Mouse (Mus musculus) embryonic stem cell, embryonic (primary cell): ENCODE measurements around the gene Ube2c.

ENCODE experiments used
- CTCF ChIA-PET, 4 experiments: fragments of 300-600 bp in 2 of 4; fragments of 350-600 bp in 2 of 4; sonication (Branson Sonifier 250); formaldehyde crosslinking; loops; one replicate each; lab custom pipeline; 2022; ENCODE audit warnings: inconsistent platforms in 2 of 4; lab: Charles Lee
- POLR2A ChIA-PET, 4 experiments: fragments of 300-600 bp in 2 of 4; fragments of 350-600 bp in 2 of 4; sonication (Branson Sonifier 250); formaldehyde crosslinking; loops; one replicate each; lab custom pipeline; 2022; ENCODE audit warnings: antibody characterized with exemption in 4 of 4, inconsistent platforms in 1 of 4; lab: Charles Lee

The Ube2c gene

DNA sequence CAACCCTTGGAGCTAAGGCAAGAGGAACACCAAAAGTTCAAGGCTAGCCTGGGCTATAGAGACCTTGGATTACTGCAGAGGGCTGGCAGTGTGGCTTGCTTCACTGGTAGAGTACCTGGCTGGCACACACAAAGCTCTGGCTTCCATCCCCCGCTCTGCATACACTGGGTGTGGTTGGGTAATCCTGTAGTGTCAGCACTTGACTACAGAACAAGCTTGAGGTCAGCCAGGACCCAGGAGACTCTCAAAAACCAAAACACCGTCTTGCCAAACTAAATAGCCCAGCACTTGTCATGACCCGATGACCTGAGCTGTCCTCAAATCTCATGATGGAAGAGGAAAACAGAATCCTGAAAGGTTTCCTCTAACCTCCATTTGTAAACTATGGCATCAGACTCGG, 20.8 kb downstream of the Ube2c start:
- CTCF ChIA-PET = interaction anchor here in 2 of 4 experiments (0.5 to 1.7 kb wide), 3 partner anchors 8 to 75 kb away, joined by 4 to 5 read pairs (median 4); no protein-coding TSS in a partner anchor
- POLR2A ChIA-PET = interaction anchor here in 2 of 4 experiments (1.7 to 24.1 kb wide), 8 partner anchors 11 to 45 kb away, joined by 4 to 694 read pairs (median 156); partner anchors contain the start of genes Acot8 (in 2 of the 2), Ctsa (in 2 of the 2), Neurl2 (in 2 of the 2) and Zswim1 (in 2 of the 2)

DNA sequence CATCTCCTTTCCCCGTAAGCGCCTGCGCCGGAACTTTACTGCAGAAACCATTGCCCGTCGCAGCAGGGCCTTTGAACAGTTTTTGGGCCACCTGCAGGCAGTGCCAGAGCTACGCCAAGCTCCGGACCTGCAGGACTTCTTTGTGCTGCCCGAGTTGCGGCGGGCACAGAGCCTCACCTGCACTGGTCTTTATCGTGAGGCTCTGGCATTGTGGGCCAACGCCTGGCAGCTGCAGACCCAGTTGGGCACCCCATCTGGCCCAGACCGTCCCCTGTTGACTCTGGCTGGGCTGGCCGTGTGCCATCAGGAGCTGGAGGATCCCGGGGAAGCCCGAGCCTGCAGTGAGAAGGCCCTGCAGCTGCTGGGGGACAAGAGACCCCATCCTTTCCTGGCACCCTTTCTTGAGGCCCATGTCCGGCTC, 22.2 kb downstream of the Ube2c start:
- CTCF ChIA-PET = interaction anchor here in 3 of 4 experiments (0.5 to 6.8 kb wide), 13 partner anchors 7 to 375 kb away, joined by 3 to 91 read pairs (median 4); partner anchors contain the start of genes Snx21 (in 2 of the 3), Acot8 (in 1 of the 3), Zswim1 (in 1 of the 3) and Zswim3 (in 1 of the 3)
- POLR2A ChIA-PET = interaction anchor here in 3 of 4 experiments (1.0 to 24.1 kb wide), 16 partner anchors 7 to 122 kb away, joined by 3 to 694 read pairs (median 16); partner anchors contain the start of genes Acot8 (in 2 of the 3), Zswim1 (in 2 of the 3), Zswim3 (in 2 of the 3) and Ctsa (in 1 of the 3)

DNA sequence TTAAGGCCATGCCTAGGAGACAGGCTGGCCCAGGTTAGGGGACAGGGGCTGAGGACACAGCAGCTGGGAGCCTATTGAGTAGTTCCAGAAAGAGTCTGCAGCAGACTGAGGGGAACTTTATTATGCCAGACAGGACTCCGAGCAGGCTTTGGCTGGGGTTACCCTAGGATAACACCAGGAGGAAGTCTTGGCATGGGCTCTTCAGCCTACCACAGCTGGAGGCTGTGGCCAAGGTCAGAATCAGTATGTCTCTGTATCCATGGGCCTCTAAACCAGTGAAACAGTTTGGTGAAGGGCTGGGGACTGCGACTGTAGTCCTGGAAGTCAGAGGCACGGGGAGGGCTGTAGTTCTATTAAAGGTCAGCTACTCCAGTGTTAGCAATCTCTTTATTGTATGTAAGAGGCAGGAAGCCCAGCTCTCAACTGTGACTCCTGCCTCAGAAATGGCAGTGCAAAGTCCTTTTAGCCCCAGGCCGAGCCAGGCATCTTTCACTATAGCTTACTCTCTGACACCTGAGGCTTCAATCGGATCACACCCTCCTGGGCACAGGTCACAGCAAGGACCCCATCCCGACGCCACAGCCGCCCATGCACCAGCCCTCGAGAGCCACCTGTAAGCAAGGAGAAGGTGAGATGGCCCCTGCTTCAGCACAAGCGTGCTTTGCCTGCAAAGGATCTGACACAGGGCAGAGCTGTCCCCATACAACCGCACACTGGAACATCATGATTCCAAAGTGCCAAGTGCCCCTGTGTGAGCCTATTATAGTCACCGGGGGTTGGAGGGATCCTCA, 22.9 kb downstream of the Ube2c start:
- ChIA-PET POLR2A (interaction anchor here in 3 of 4 experiments (0.6 to 24.1 kb wide), 42 partner anchors 8 to 1066 kb away, joined by 3 to 694 read pairs (median 8); partner anchors contain the start of genes Acot8 (in 3 of the 3), Snx21 (in 3 of the 3), Ube2c (in 3 of the 3) and Zswim1 (in 3 of the 3)), CTCF (interaction anchor here (0.6 to 6.8 kb wide), 60 partner anchors 8 to 508 kb away, joined by 3 to 91 read pairs (median 6); partner anchors contain the start of genes Acot8 (in 4 of the 4), Zswim1 (in 4 of the 4), Zswim3 (in 4 of the 4) and Snx21 (in 3 of the 4))

DNA sequence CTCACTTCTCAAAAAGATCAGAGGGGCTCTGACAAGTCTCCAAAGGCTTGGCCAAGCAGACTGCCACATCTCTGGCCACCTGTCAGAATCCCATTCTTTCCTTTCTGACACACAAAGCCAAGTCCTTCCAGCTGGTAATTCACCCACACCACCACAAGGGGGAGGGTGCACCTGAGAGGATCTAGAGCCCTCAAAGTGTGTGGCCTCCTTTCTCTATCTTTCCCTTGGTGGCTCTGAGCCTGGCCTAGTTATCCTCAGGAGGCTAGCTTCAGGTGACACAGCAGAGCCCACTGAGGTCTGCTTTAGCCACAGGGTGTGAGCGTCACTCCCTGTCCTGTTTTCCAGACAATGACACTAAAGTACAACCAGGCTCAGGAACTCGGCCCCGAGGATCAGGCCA, 23.5 kb downstream of the Ube2c start:
- ChIA-PET POLR2A (interaction anchor here (0.5 to 24.1 kb wide), 59 partner anchors 8 to 1730 kb away, joined by 3 to 694 read pairs (median 5); partner anchors contain the start of genes Acot8 (in 4 of the 4), Zswim3 (in 4 of the 4), Snx21 (in 3 of the 4) and Ube2c (in 3 of the 4)), CTCF (interaction anchor here (0.6 to 6.8 kb wide), 90 partner anchors 8 to 507 kb away, joined by 3 to 91 read pairs (median 5); partner anchors contain the start of genes Acot8 (in 4 of the 4), Zswim1 (in 4 of the 4), Zswim3 (in 4 of the 4) and Ctsa (in 3 of the 4))

DNA sequence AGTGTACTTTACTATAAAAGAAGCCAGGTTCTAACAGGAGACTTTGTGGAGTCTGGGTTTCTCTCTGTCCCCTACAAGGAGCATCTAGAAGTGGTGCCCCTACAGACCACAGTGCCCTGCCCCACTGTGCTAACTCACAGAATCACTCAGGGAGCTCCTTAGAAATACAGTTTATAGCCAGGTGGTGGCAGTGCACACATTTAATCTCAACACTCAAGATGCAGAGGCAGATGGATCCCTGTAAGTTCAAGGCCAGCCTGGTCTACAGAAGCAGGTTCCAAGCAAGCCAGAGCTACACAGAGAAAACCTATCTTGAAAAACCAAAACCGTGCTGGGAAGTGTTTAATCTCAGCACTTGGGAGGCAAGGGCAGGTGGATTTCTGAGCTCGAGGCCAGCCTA, 24.1 kb downstream of the Ube2c start:
- ChIA-PET CTCF (interaction anchor here (0.5 to 6.8 kb wide), 114 partner anchors 8 to 1600 kb away, joined by 3 to 91 read pairs (median 5); partner anchors contain the start of genes Acot8 (in 4 of the 4), Snx21 (in 4 of the 4), Zswim1 (in 4 of the 4) and Zswim3 (in 4 of the 4)), POLR2A (interaction anchor here (0.5 to 24.1 kb wide), 70 partner anchors 8 to 1729 kb away, joined by 3 to 694 read pairs (median 5); partner anchors contain the start of genes Acot8 (in 4 of the 4), Zswim3 (in 4 of the 4), Snx21 (in 3 of the 4) and Ube2c (in 3 of the 4))

DNA sequence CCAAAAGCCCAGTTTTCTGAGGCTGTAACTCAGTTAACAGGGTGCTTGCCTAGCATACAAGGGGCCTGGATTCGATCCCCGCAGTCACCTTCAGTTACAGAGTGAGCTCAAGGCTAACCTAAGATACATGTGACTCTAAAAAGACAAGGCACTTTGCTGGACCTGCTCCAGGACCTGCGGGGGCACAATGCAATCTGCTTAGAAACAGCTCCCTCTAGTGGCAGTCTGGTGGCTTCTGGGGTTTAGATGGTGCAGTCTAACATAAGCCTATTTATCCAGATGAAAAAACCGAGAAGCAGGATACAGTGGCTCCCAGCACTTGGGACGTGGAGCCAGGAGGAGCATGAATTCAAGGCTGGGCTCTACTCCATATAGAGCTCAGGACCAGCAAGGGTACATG, 24.6 kb downstream of the Ube2c start:
- CTCF ChIA-PET = interaction anchor here (0.5 to 6.8 kb wide), 101 partner anchors 9 to 1599 kb away, joined by 3 to 91 read pairs (median 5); partner anchors contain the start of genes Acot8 (in 4 of the 4), Snx21 (in 4 of the 4), Zswim3 (in 4 of the 4) and Ctsa (in 3 of the 4)
- POLR2A ChIA-PET = interaction anchor here (0.6 to 24.1 kb wide), 64 partner anchors 9 to 271 kb away, joined by 3 to 694 read pairs (median 5); partner anchors contain the start of genes Acot8 (in 4 of the 4), Zswim3 (in 4 of the 4), Snx21 (in 3 of the 4) and Ube2c (in 3 of the 4)

DNA sequence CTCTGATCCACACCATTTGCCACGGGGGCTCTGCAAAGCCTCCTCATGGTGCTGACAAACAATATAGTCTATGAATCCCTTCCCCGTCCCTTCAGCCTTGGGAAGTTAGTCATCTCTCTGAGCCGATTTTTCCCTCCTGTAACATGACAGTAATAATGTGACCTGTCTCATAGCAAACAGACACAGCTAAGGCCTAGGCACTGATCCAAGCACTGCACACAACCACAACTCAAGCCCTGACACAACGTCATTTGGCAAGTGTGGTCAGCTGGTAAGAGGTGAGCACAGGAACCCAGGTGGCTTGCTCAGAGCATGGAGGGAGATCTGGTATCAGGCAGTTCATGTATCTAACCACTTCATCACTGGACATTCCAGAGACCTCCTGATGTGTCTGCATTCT, 26.2 kb downstream of the Ube2c start:
- ChIA-PET CTCF (interaction anchor here (0.6 to 6.8 kb wide), 6 partner anchors 9 to 81 kb away, joined by 3 to 91 read pairs (median 14); partner anchors contain the start of genes Snx21 (in 3 of the 4), Acot8 (in 1 of the 4) and Zswim3 (in 1 of the 4)), POLR2A (interaction anchor here in 3 of 4 experiments (0.9 to 24.1 kb wide), 11 partner anchors 8 to 49 kb away, joined by 3 to 694 read pairs (median 42); partner anchors contain the start of genes Acot8 (in 3 of the 3), Zswim3 (in 3 of the 3), Ube2c (in 2 of the 3) and Zswim1 (in 2 of the 3))

DNA sequence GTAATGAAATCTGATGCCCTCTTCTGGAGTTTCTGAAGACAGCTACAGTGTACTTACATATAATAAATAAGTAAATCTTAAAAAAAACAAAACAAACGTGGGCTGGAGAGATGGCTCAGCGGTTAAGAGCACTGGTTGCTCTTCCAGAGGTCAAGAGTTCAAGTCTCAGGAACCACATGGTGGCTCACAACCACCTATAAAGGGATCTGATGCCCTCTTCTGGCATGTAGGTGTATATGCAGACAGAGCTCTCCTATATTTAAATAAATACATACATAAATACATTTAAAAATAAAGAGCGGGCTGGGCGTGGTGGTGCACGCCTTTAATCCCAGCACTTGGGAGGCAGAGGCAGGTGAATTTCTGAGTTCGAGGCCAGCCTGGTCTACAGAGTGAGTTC, 28.9 kb downstream of the Ube2c start:
- POLR2A ChIA-PET = interaction anchor here in 3 of 4 experiments (0.6 to 24.1 kb wide), 19 partner anchors 9 to 258 kb away, joined by 3 to 694 read pairs (median 5); partner anchors contain the start of genes Snx21 (in 2 of the 3), Zswim1 (in 2 of the 3), Ctsa (in 1 of the 3) and Pltp (in 1 of the 3)
- CTCF ChIA-PET = interaction anchor here in 3 of 4 experiments (0.6 to 1.5 kb wide), 22 partner anchors 8 to 1328 kb away, joined by 3 to 9 read pairs (median 4); partner anchors contain the start of genes Zswim1 (in 2 of the 3), Snx21 (in 1 of the 3) and Ube2c (in 1 of the 3)

DNA sequence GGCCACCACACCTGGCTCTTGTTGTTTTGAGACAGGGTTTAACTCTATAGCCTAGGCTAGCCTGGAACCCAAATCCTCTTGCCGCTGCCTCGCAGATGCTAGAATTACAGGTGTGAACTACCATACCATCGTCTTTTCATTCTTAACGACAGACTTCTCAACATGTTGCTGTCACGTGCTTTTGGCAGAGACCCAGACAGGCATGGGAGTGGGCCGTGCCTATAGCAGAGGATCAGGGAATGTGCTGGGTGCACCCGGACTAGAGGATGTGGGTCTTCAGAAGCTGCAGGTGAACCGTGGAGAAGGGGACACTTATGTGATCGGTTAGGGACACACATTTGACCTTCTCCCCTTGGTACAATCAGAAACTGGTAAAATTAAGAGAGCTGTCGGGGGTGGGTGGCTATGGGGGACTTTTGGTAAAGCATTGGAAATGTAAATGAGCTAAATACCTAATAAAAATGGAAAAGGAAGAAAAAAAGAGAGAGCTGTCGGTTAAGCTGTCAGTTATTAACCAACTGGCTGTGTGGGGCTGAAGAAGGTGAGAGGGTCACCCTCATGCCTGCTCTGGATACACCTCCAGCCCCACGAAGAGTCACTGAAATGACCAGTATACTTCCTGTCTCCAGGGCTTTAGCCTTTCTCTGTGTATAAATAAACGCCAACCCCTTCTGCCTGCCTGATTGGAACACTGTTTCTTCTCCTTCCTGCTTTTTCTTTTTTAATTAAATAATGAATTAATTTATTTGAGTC, 30.7 kb downstream of the Ube2c start:
- CTCF ChIA-PET = interaction anchor here in 1 of 4 experiments (0.6 to 0.8 kb wide), 2 partner anchors 12 to 237 kb away, joined by 3 read pairs; no protein-coding TSS in a partner anchor
- POLR2A ChIA-PET = interaction anchor here in 3 of 4 experiments (0.9 to 24.1 kb wide), 12 partner anchors 8 to 59 kb away, joined by 3 to 694 read pairs (median 5); partner anchors contain the start of genes Ctsa (in 2 of the 3), Snx21 (in 2 of the 3), Spata25 (in 2 of the 3) and Zswim1 (in 2 of the 3)

DNA sequence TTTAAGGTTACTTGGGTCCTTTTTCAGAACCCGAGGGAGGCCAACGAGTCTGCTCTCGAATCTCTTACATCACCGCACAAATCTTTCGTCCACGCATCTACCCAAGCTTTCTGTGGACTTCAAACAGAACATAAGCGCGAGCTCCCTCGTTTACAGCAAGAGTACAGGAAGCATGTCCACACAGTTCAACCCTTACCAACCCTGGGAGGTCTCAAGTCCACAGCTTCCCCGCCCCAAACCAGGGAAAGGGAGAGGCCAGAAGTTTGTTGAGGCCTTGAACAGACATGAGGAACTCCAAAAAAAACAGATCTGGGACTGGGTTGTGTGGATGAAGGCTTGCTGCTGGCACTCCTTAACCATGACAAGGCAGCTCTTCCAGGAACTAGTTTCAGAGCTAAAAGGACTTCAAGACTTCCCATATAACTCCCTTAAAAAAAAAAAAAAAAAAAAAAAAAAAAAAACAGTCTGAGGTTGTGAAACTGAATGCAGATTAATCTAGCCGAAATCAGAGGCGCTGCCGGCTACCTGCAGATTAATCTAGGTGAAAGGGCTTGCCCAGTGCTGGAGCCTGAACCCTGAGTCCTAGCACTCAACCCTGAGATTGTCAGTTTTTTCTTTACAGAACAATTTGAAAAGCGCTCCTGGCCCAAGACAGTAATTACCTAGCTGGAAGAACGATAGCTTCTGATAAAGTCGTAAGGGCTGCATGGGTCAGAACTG, 33.7 kb downstream of the Ube2c start:
- CTCF ChIA-PET = interaction anchor here (0.6 to 6.8 kb wide), 10 partner anchors 9 to 1275 kb away, joined by 3 to 68 read pairs (median 6); partner anchors contain the start of genes Wfdc10 (in 1 of the 4) and Wfdc9 (in 1 of the 4)
- POLR2A ChIA-PET = interaction anchor here in 3 of 4 experiments (0.6 to 24.1 kb wide), 38 partner anchors 9 to 343 kb away, joined by 3 to 694 read pairs (median 16); partner anchors contain the start of genes Ctsa (in 3 of the 3), Neurl2 (in 3 of the 3), Zswim1 (in 3 of the 3) and Pcif1 (in 2 of the 3)

DNA sequence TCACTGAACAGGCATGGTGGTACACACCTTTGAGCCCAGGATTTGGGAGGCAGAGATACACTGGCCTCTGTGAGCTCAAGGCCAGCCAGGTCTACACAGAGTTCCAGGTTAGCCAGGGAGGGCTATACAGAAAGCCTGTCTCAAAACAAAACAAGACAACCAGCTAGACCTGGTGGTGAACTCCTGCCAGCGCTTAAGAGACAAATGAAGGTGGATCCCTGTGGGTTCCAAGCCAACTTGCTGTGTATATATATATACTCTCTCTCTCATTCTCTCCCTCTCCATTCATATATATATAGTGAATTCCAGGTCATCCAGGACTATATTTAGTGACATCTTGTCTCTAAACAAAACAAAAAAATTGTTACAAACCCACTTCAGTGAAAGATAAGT, 34.2 kb downstream of the Ube2c start:
- CTCF ChIA-PET = interaction anchor here (0.6 to 6.8 kb wide), 9 partner anchors 10 to 148 kb away, joined by 3 to 68 read pairs (median 10); partner anchors contain the start of genes Wfdc10 (in 1 of the 4), Wfdc9 (in 1 of the 4) and Zswim1 (in 1 of the 4)
- POLR2A ChIA-PET = interaction anchor here (0.8 to 24.1 kb wide), 52 partner anchors 10 to 1762 kb away, joined by 3 to 694 read pairs (median 9); partner anchors contain the start of genes Ctsa (in 3 of the 4), Neurl2 (in 3 of the 4), Zswim1 (in 3 of the 4) and Gm20458 (in 2 of the 4)

DNA sequence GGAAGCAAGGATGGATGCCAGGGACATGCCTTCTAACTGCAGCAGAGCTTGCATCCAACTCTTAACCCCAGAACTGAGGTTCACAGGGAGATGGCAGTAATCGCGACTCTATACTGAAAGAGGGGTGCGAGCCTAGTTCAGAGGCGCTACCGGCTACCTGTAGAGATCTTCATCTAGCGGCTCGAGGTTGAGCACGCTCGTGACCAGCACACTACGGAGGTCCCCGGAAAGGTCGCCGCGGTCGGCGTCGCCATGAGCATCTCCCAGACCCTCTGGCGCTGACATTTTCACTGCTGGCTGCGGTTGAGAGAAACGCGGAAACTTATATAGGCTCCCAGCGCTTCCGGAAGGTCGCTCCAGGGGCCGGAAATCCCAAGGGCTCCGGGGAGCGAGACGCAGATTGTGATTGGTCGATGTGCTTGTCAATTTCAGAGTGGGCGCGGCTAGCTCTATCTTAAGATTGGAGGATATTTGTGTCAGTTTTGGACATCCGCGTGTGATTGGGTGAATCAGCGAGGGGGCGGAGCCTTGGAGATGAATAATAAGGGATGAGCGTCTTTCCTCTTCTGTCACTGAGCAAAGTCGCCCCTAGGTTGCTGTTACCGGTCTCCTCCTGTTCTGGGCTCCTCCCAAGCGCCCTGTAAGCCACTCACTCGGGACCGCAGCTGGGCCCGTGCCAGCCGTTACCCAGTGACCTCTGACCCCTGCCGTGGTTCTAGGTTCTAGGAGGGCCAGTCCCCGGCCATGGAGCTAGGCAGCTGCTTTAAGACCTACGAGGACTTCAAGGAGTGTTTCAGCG, 35.0 kb downstream of the Ube2c start, which contains the start of the genes Acot8 and Zswim3:
TSS of gene Acot8 (minus strand) at position 350 of the 799 bp plus-strand sequence.
TSS of gene Zswim3 (plus strand) at position 566 of the 799 bp plus-strand sequence.
- POLR2A ChIA-PET = interaction anchor here (0.6 to 24.1 kb wide), 112 partner anchors 9 to 1763 kb away, joined by 3 to 694 read pairs (median 5); partner anchors contain the start of genes Zfp335 (in 4 of the 4), Zswim1 (in 4 of the 4), Ctsa (in 3 of the 4) and Neurl2 (in 3 of the 4)
- CTCF ChIA-PET = interaction anchor here (0.7 to 6.8 kb wide), 16 partner anchors 8 to 149 kb away, joined by 3 to 68 read pairs (median 4); partner anchors contain the start of genes Wfdc10 (in 1 of the 4), Wfdc9 (in 1 of the 4) and Zswim1 (in 1 of the 4)

DNA sequence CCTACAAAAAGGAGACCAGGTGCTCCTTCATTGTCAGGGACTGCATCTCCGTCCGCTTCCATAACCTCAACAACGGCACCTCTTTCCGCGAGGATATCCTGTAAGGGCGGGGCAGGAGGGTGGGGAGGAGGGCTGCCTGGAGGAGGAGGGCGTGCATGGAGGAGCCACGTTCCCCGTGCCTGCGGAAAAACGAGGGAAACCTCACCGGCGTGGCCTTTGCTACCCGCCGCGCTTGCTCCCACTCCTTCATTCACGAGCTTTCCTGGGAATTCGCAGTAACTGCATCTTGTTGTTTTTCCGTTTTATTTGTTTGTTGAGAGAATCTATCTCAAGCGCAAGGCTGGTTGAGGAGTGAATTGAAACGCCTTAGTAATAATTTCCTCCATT, 35.6 kb downstream of the Ube2c start:
- CTCF ChIA-PET = interaction anchor here in 3 of 4 experiments (0.7 to 6.8 kb wide), 11 partner anchors 11 to 149 kb away, joined by 3 to 68 read pairs (median 4); partner anchors contain the start of genes Wfdc10 (in 1 of the 3), Wfdc9 (in 1 of the 3) and Zswim1 (in 1 of the 3)
- POLR2A ChIA-PET = interaction anchor here (0.6 to 24.1 kb wide), 102 partner anchors 9 to 1176 kb away, joined by 3 to 694 read pairs (median 6); partner anchors contain the start of genes Zswim1 (in 4 of the 4), Ctsa (in 3 of the 4), Neurl2 (in 3 of the 4) and Pcif1 (in 3 of the 4)
